Mouse (Mus musculus) T-cell, adult 2 months (primary cell): Measurements from ENCODE around the gene Fam171a1.
"Not testable (repeated sequence)": the region's sequence is repeated elsewhere in the genome, so short reads cannot be mapped to it uniquely, and the experiment has no call there.

Experiments
- DNase-seq: peaks from one replicate; pipeline ENCODE4 v3.0.0; 2022; ENCODE audit warnings: low spot score

Fam171a1 gene

DNA sequence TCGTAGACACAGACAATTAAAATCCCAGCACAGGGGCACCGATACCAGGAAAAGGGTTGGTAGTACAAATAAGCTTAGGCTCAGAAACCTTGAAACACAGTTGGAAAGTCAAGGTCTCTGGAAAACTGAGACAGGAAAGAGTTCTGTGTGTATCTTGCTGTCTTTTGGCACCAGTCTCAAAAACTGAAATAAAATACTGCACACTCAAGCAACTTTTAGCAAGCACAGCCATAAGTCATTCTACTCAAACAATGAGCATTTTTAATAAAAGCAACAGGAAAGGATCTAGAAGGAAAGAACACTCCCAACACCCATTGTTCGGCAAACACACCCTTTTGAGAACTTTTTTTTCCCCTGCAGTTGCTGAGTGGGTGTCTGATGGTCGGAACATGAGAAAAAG is at the start of gene Fam171a1:
TSS of gene Fam171a1 (plus strand) at position 359 of the 400 bp plus-strand sequence.
- DNase-seq = no peak

- DNase-seq = no peak
Measured at GRCm38 (mm10) chr2:3069140-3069539, 44.9 kb upstream of the Fam171a1 start.

GRCm38 (mm10) chr2:3088361-3088760 is 25.7 kb upstream of the Fam171a1 start:
- DNase-seq = not testable (repeated sequence)

DNA sequence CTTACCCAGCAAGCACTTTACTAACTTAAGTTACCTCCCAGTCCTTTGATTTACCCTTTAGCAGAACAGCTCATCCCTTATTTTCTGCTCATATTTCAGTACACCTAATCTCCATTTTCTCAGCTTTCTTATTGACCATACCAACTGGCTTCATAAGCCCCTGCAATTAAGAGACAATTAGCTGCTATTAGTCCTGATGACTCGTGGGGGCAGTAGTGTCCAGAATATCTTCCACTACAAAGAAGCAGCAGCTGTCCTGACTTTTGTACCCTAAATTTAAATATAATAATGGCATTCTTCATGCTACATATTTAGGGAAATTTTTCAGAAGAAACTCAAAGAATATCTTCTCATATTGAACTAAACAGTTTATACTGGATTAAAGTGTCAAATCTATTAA is 24.8 kb upstream of the Fam171a1 start:
- no peak for DNase-seq

DNA sequence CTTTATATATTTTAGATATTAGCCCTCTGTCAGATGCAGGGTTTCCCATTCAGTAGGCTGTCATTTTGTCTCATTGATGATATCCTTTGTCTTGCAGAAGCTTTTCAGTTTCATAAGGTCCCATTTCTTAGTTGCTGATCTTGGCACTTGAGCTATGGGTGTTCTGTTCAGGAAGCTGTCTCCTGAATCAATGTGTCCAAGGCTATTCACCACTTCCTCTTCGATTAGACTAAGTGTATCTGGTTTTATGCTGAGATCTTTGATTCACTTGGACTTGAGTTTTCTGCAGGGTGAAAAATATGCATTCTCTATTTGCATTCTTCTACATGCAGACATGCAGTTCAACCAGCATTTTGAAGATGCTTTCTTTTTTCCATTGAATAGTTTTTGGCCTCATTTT is 17.9 kb upstream of the Fam171a1 start:
- no peak for DNase-seq

GRCm38 (mm10) chr2:3099971-3100370 is 14.1 kb upstream of the Fam171a1 start:
- no peak for DNase-seq

GRCm38 (mm10) chr2:3101292-3101957 is 12.6 kb upstream of the Fam171a1 start:
- DNase-seq = no peak

- no peak for DNase-seq
Measured at GRCm38 (mm10) chr2:3102360-3102759, 11.7 kb upstream of the Fam171a1 start.

DNA sequence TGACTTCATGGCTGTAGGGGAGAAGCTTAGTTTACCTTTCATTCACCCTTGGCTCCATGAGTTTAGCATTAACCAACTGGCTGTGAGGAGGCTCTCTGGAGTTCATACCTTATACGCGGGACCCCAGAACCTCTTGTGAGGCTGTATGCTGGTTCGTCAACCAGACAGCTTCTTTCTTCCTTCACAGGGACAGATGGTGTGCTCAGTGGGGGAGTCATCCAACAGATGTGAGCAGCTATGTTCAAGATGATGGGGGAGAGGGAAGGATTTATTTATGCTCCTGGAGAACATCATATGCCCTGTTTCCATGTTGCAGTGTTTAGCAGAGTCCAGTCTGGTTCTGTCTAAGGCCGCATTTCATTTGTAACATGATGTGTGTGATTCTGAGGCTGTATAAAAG is 6.6 kb upstream of the Fam171a1 start:
- DNase-seq = no peak

GRCm38 (mm10) chr2:3108431-3108830 is 5.6 kb upstream of the Fam171a1 start:
- DNase-seq = no peak

- no peak for DNase-seq
Measured at GRCm38 (mm10) chr2:3108834-3109233, 5.2 kb upstream of the Fam171a1 start.

- no peak for DNase-seq
Measured at GRCm38 (mm10) chr2:3117855-3118202, 3.8 kb downstream of the Fam171a1 start.

DNA sequence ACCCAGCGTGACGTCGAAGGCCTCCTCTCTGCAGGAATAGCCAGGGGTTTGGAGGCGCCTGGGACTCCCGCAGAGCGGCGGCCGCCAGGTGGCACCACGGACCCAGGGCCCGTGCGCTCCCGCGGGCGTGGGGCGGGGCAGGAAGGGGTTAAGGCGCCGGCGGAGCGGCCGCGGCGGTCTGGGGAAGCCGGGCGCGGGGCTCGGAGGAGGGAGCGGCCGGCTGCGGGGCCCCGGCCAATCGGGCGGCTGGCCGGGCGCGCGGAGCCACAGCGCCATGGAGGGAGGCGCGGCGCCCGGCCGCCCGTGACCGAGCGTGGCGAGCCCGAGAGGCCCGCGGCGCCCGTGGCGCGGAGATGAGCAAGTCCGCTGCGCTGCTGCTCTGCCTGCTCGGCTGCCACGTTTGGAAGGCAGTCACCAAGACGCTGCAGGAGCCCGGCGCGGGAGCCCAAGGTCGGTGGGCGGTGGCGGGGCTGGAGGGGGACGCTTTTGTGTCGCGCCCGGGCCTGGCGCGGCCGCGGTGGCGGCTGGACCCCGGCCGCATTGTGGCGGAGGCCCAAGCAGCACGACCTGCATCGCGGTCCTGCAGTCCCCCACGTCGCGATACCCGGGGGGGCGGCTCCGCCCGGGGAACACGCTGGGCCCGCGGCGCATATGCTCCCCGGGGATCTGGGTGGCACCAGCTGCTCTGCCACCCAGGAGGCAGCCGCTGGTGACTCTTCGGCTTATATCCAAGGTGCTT is 4.3 kb downstream of the Fam171a1 start:
- no peak for DNase-seq

GRCm38 (mm10) chr2:3118969-3119368 is 4.9 kb downstream of the Fam171a1 start:
- no peak for DNase-seq

DNA sequence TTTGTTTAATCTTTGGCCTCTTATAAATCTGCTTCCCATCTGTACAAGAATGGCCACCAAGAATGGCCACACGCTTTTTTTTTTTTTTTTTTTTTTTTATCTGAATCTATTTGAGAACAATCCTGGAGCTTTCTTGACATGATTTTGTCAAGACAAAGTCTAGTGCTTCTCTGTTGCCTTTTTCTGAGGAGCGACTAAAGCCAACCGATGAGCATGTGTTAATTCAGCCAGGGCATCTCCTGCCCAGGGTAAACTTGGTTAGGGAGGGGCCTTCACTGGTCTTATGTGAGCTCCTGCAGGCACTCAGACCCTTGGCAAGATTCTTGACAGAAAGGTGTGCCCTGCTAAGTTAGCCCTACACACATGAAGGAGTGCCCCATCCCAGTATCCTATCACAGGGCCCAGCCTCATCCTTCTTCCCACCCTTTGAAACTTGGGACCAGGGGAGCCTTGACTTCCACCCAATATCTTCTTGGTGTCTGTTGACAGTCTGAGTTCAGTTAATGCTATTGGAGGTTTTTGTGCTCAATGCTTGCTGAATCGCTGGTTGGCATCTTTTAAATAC is 5.4 kb downstream of the Fam171a1 start:
- DNase-seq = no peak

DNA sequence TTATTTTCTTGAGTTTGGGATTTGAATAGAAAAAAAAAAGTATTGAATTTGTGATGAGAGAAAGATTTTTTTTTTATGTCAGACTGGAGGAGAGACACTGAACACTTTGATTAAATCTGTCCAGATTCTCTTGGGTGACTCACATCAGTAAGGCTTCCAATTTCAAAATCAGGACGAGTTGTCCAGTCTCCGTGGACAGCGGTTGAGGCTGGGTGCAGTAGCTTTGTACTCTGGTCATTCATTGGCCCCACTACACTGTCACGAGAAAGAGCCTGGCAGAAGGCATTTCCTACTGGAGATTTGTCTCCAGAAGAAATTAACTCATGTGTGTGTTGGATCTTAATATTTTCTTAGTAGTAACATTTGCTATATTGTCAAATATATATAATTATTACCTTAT is 8.5 kb downstream of the Fam171a1 start:
- DNase-seq = no peak

- no peak for DNase-seq
Measured at GRCm38 (mm10) chr2:3127256-3127883, 13.3 kb downstream of the Fam171a1 start.

GRCm38 (mm10) chr2:3128344-3128871 is 14.4 kb downstream of the Fam171a1 start:
- DNase-seq = no peak

DNA sequence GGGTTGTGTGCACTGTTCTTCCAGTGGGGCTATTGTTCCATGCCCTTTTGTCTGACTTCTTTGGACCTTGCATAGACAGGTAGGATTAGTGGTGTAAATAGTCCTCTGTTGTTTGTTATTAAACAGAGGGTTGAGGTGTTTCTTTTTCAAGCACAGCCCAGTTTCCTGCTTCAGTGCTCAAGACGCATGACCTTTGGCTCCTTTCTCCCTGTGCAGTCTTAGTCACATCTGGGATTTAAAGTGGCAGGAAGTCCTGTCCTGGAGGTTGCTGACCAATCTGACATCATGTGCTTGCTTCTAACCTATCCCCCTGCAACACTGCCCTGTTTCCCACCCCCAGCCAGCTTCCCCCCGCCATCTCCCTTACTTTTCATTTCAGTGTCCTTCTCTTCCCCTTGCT is 14.9 kb downstream of the Fam171a1 start:
- DNase-seq = no peak

GRCm38 (mm10) chr2:3132473-3132872 is 18.4 kb downstream of the Fam171a1 start:
- no peak for DNase-seq

DNA sequence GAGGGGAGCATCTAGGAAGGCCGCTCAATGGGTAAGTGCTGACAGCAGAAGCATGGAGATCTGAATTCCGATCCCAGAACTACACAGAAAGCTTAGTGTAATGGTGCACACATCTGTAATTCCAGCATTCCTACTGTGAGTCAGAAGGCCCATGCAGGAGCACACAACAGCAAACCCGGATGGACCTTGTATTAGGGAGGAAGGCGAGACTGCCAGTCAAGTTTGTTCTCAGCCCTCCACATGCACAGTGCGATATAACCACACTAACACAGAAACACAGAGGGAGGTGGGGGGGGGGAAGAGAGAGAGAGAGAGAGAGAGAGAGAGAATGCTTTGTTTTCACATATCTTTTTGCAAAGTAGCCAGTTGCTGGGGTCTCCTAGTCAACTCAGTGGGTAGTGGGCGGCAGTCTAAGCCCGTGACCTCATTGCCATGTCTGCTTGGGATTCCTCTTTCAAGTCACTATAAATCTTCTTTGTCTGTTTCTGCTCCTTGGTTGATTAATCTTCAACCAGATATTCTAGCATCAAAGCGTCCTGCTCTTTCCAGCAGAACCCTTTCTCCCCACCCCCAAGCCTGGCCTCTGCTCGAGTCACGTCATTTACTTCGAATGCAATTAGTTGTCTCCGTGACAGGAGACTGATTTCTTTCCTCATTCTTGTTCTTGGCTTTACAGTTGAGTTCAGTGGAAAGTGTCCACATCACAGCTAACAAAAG is 20.7 kb downstream of the Fam171a1 start:
- no peak for DNase-seq

GRCm38 (mm10) chr2:3135297-3135684 is 21.3 kb downstream of the Fam171a1 start:
- no peak for DNase-seq
